Mouse (Mus musculus): Measurements from ENCODE around the gene Olfr397. TPM values are rescaled to one million over a fixed set of nuclear protein-coding genes. Genes with fewer than 3 reads are reported as not detected.

The Olfr397 gene
- not detected in 2 replicates for polyA plus RNA-seq (2012; rRNA removed)

DNA sequence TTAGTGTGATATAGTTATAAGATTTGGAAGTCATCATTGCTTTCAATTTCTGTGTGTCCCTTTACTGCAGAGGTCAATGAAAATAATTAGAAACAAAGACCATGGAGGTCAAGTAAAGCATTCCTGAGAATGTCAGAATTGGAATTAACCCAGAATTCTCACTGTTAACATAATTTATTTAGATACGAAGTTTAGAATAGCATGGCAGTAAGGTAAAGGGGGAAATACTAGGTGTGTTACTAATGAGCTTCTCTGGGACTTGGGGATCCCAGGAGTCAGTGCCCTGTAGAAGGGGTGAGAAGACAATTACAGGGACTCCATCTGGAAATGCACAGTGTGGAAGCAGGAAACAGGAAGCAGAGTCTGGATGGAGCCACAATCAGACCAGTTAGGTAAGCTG, at the start of gene Olfr397:
Gene Olfr397 (plus strand): TSS at position 301 of the 400 bp plus-strand sequence.
- DNase-seq (ENCODE audit: low read depth, low spot score) = no peak
- 62% methylated on average over 1 of the region's 1 CpGs for WGBS

- DNase-seq (ENCODE audit: low read depth, low spot score) = no peak
Measured at GRCm38 (mm10) chr11:73936377-73936776, 24.2 kb upstream of the Olfr397 start, which contains the start of gene Olfr23. Olfr23 (plus strand) TSS chr11:73936677.

DNA sequence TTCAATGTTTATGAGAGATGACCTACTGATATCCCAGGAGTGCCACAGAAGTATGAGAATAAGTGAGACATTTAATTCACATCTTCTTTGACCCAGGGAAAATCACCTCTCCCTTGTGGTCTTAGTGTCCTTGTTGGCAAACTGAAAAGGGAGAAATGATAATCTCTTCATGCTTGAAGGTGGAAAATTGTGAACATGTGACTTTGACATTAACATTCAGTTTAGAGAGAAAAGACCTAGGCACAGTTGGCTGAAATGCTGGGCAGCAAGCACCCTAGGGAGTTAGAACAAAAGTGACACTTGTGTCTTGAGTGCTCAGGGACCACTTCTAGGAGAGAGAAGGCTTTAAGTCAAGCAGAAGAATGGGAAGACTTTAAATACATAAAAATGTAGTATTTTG, 29.7 kb downstream of the Olfr397 start, which contains the start of gene Olfr398:
Gene Olfr398 (minus strand): TSS at position 101 of the 400 bp plus-strand sequence.
- no peak for DNase-seq (ENCODE audit: low read depth, low spot score)

- DNase-seq (ENCODE audit: low read depth, low spot score) = no peak
Measured at GRCm38 (mm10) chr11:73993115-73993514, 32.5 kb downstream of the Olfr397 start.

Other genes starting within 250 kb of the Olfr397 start
- not detected in 2 replicates for gene Olfr389, start 180.1 kb upstream of the Olfr397 start, polyA plus RNA-seq (2012; rRNA removed)
- gene Olfr390, start 177.9 kb upstream of the Olfr397 start, polyA plus RNA-seq (2012; rRNA removed) = not detected in 2 replicates
- 0.04 TPM in 1 of 2 replicates, not detected in the other for gene Olfr391-ps, start 157.8 kb upstream of the Olfr397 start, polyA plus RNA-seq (2012; rRNA removed)
- gene Olfr392, start 143.8 kb upstream of the Olfr397 start, polyA plus RNA-seq (2012; rRNA removed) = not detected in 2 replicates
- gene Olfr393, start 109.4 kb upstream of the Olfr397 start, polyA plus RNA-seq (2012; rRNA removed) = not detected in 2 replicates
- gene Olfr394, start 70.0 kb upstream of the Olfr397 start, polyA plus RNA-seq (2012; rRNA removed) = not detected in 2 replicates
- gene Olfr395, start 51.5 kb upstream of the Olfr397 start, polyA plus RNA-seq (2012; rRNA removed) = not detected in 2 replicates
- not detected in 2 replicates for gene Olfr23, start 24.1 kb upstream of the Olfr397 start, polyA plus RNA-seq (2012; rRNA removed)
- gene Olfr398, start 29.6 kb downstream of the Olfr397 start, polyA plus RNA-seq (2012; rRNA removed) = not detected in 2 replicates
- gene Olfr139, start 95.7 kb downstream of the Olfr397 start, polyA plus RNA-seq (2012; rRNA removed) = not detected in 2 replicates
- gene Olfr399, start 95.8 kb downstream of the Olfr397 start, polyA plus RNA-seq (2012; rRNA removed) = not detected in 2 replicates
- gene Zfp616, start 109.1 kb downstream of the Olfr397 start, polyA plus RNA-seq (2012; rRNA removed) = not detected in 2 replicates
- gene Olfr401, start 152.9 kb downstream of the Olfr397 start, polyA plus RNA-seq (2012; rRNA removed) = not detected in 2 replicates
- gene Olfr402, start 192.7 kb downstream of the Olfr397 start, polyA plus RNA-seq (2012; rRNA removed) = not detected in 2 replicates
- gene Olfr403, start 225.4 kb downstream of the Olfr397 start, polyA plus RNA-seq (2012; rRNA removed) = not detected in 2 replicates